Mouse (Mus musculus) midbrain, embryonic 16.5 days (tissue): ENCODE measurements around the gene Gm20683. TPM values are rescaled to one million over a fixed set of nuclear protein-coding genes. Genes with fewer than 3 reads are reported as not detected.
A peak's percentile ranks its signal among the peaks of the same experiment; 100 is the strongest.

Experiments used
- ATAC-seq: fragments of 200-750 bp; cut with Nextera tagmentation; 2 replicates; pipeline ENCODE4 v1.8.0; 2017; ENCODE audit warnings: moderate TSS enrichment
- H3K27ac ChIP-seq: fragments of 300-500 bp; sonication (generic); 2 replicates; pipeline ENCODE4 v1.5.1; 2014; ENCODE audit warnings: mild to moderate bottlenecking, low read length, mixed read lengths
- H3K27me3 ChIP-seq: fragments of 300-500 bp; sonication (generic); 2 replicates; pipeline ENCODE4 v1.6.1; 2014; ENCODE audit warnings: low read depth, low read length, mixed read lengths; ENCODE audit not compliant: control insufficient read depth, insufficient read depth
- H3K36me3 ChIP-seq: fragments of 300-500 bp; sonication (generic); 2 replicates; pipeline ENCODE4 v1.6.1; 2014; ENCODE audit warnings: mild to moderate bottlenecking, low read length, moderate library complexity, mixed read lengths; ENCODE audit not compliant: control insufficient read depth, insufficient read depth
- H3K4me1 ChIP-seq: fragments of 300-500 bp; sonication (generic); 2 replicates; pipeline ENCODE4 v1.6.1; 2014; ENCODE audit warnings: mild to moderate bottlenecking, low read length, mixed read lengths; ENCODE audit not compliant: control insufficient read depth, insufficient read depth
- H3K4me2 ChIP-seq: fragments of 300-500 bp; sonication (generic); 2 replicates; pipeline ENCODE4 v1.6.1; 2014; ENCODE audit warnings: mild to moderate bottlenecking, low read length, mixed read lengths
- H3K4me3 ChIP-seq: fragments of 300-500 bp; sonication (generic); 2 replicates; pipeline ENCODE4 v1.5.1; 2014; ENCODE audit warnings: low read depth, mild to moderate bottlenecking, low read length, moderate library complexity, mixed read lengths
- H3K9ac ChIP-seq: fragments of 300-500 bp; sonication (generic); 2 replicates; pipeline ENCODE4 v1.6.1; 2014; ENCODE audit warnings: low read depth, low read length, mixed read lengths
- H3K9me3 ChIP-seq: fragments of 300-500 bp; sonication (generic); replicated peaks from 2 replicates; pipeline ENCODE4 v1.6.1; 2014; ENCODE audit warnings: mild to moderate bottlenecking, low read length, mixed read lengths; ENCODE audit not compliant: control insufficient read depth, poor library complexity, severe bottlenecking
- WGBS: fragments of 180-500 bp; shearing (Covaris S2); extraction: QIAGEN DNeasy Blood & Tissue Kit; methylation state at CpG from one replicate; pipeline ENCODE4 v1.1.7; 2014; 5-methylcytosine and 5-hydroxymethylcytosine counted together
- polyA plus RNA-seq: library from polyadenylated mRNA; unstranded; fragments of >200 nt; fragmentation: Nextera tagmentation; extraction: Ambion mirVana; gene quantifications from 2 replicates; pipeline ENCODE4 v1.2.1, GENCODE M21; 2015

Gene Gm20683
- 11.8 and 14.5 TPM in 2 replicates for polyA plus RNA-seq

GRCm38 (mm10) chr17:25841117-25841880 lies at the start of gene Gm20683:
Gene Gm20683 (minus strand): TSS chr17:25841763.
- Histone ChIP-seq H3K27ac (no peak within 1 kb of the TSS), H3K4me2 (no peak within 1 kb of the TSS), H3K27me3 (no peaks in the 10 kb centered on the region), H3K9ac (no peak within 1 kb of the TSS), H3K4me1 (peaks cover 29% of the 10 kb centered on the region), H3K36me3 (peaks cover 32% of the 10 kb centered on the region), H3K4me3 (no peak within 1 kb of the TSS), H3K9me3 (no peaks in the 10 kb centered on the region)
- no peak for ATAC-seq
- WGBS, result 94% methylated on average over 22 of the region's 22 CpGs

- 95% methylated on average over 3 of the region's 3 CpGs for WGBS
- no peaks in the 10 kb centered on the region for H3K4me1 ChIP-seq
- no peak overlapping the region for H3K4me3 ChIP-seq
- H3K4me2 ChIP-seq, result no peak overlapping the region
- ATAC-seq, result no peak
- no peak overlapping the region for H3K9ac ChIP-seq
- no peaks in the 10 kb centered on the region for H3K9me3 ChIP-seq
- H3K36me3 ChIP-seq, result no peaks in the 10 kb centered on the region; the same call in 1 of the 2 replicates
- no peaks in the 10 kb centered on the region for H3K27me3 ChIP-seq
- H3K27ac ChIP-seq, result no peak overlapping the region
Measured at GRCm38 (mm10) chr17:25888837-25889236, 47.3 kb upstream of the Gm20683 start.

- WGBS, result 94% methylated on average over 10 of the region's 10 CpGs
- H3K27me3 ChIP-seq, result no peaks in the 10 kb centered on the region
- no peak overlapping the region for H3K4me2 ChIP-seq
- H3K27ac ChIP-seq, result no peak overlapping the region
- H3K9ac ChIP-seq, result no peak overlapping the region
- H3K9me3 ChIP-seq, result no peaks in the 10 kb centered on the region
- H3K4me3 ChIP-seq, result no peak overlapping the region
- H3K36me3 ChIP-seq, result peaks cover 7% of the 10 kb centered on the region
- no peak for ATAC-seq
- no peaks in the 10 kb centered on the region for H3K4me1 ChIP-seq
Measured at GRCm38 (mm10) chr17:25887467-25887866, 45.9 kb upstream of the Gm20683 start.

- Histone ChIP-seq H3K9ac (no peak overlapping the region), H3K36me3 (peaks cover 7% of the 10 kb centered on the region), H3K27ac (no peak overlapping the region), H3K9me3 (no peaks in the 10 kb centered on the region), H3K4me1 (no peaks in the 10 kb centered on the region), H3K27me3 (no peaks in the 10 kb centered on the region), H3K4me2 (no peak overlapping the region), H3K4me3 (no peak overlapping the region)
- ATAC-seq, result no peak
Measured at GRCm38 (mm10) chr17:25886806-25887205, 45.2 kb upstream of the Gm20683 start.

GRCm38 (mm10) chr17:25885636-25886035 lies 44.1 kb upstream of the Gm20683 start:
- H3K4me2 ChIP-seq, result no peak overlapping the region
- no peaks in the 10 kb centered on the region for H3K9me3 ChIP-seq
- H3K9ac ChIP-seq, result no peak overlapping the region
- 63% methylated on average over 4 of the region's 4 CpGs for WGBS
- no peaks in the 10 kb centered on the region for H3K27me3 ChIP-seq
- no peak overlapping the region for H3K4me3 ChIP-seq
- no peak; the same call in 1 of the 2 replicates for ATAC-seq
- H3K4me1 ChIP-seq, result peaks cover 3% of the 10 kb centered on the region; the same call in 1 of the 2 replicates
- peaks cover 7% of the 10 kb centered on the region for H3K36me3 ChIP-seq
- H3K27ac ChIP-seq, result no peak overlapping the region

- H3K36me3 ChIP-seq, result peaks cover 7% of the 10 kb centered on the region
- no peak overlapping the region for H3K4me2 ChIP-seq
- H3K9ac ChIP-seq, result no peak overlapping the region
- H3K4me1 ChIP-seq, result peaks cover 5% of the 10 kb centered on the region; the same call in 1 of the 2 replicates
- no peak overlapping the region for H3K27ac ChIP-seq
- no peak for ATAC-seq
- no peaks in the 10 kb centered on the region for H3K9me3 ChIP-seq
- no peaks in the 10 kb centered on the region for H3K27me3 ChIP-seq
- 91% methylated on average over 3 of the region's 3 CpGs for whole genome bisulfite sequencing
- no peak overlapping the region for H3K4me3 ChIP-seq
Measured at GRCm38 (mm10) chr17:25883824-25884223, 42.3 kb upstream of the Gm20683 start.

- Histone ChIP-seq H3K4me2 (no peak overlapping the region), H3K4me1 (peaks cover 5% of the 10 kb centered on the region; the same call in 1 of the 2 replicates), H3K36me3 (peaks cover 11% of the 10 kb centered on the region), H3K9ac (no peak overlapping the region), H3K9me3 (no peaks in the 10 kb centered on the region), H3K27me3 (no peaks in the 10 kb centered on the region), H3K4me3 (no peak overlapping the region), H3K27ac (peak overlapping the region; percentile 30; the same call in 1 of the 2 replicates)
- no peak for ATAC-seq
- WGBS, result 70% methylated on average over 8 of the region's 8 CpGs
Measured at GRCm38 (mm10) chr17:25883268-25883667, 41.7 kb upstream of the Gm20683 start.

GRCm38 (mm10) chr17:25882306-25882705 lies 40.7 kb upstream of the Gm20683 start:
- no peaks in the 10 kb centered on the region for H3K27me3 ChIP-seq
- no peak overlapping the region for H3K4me3 ChIP-seq
- ATAC-seq, result no peak
- WGBS, result 38% methylated on average over 5 of the region's 5 CpGs
- H3K9ac ChIP-seq, result no peak overlapping the region
- no peak overlapping the region for H3K4me2 ChIP-seq
- peaks cover 19% of the 10 kb centered on the region for H3K36me3 ChIP-seq
- H3K4me1 ChIP-seq, result peaks cover 5% of the 10 kb centered on the region; the same call in 1 of the 2 replicates
- no peak overlapping the region for H3K27ac ChIP-seq
- no peaks in the 10 kb centered on the region for H3K9me3 ChIP-seq

GRCm38 (mm10) chr17:25881691-25882090 lies 40.1 kb upstream of the Gm20683 start:
- 23% methylated on average over 4 of the region's 4 CpGs for WGBS

More at GRCm38 (mm10) chr17:25881691-25882090, 40.1 kb upstream of the Gm20683 start:
- Histone ChIP-seq H3K4me3 (no peak overlapping the region), H3K4me2 (no peak overlapping the region), H3K9me3 (no peaks in the 10 kb centered on the region), H3K27ac (peak overlapping the region; percentile 58; the same call in 1 of the 2 replicates), H3K9ac (peak overlapping the region; percentile 42; the same call in 1 of the 2 replicates), H3K4me1 (peaks cover 10% of the 10 kb centered on the region), H3K36me3 (peaks cover 19% of the 10 kb centered on the region), H3K27me3 (no peaks in the 10 kb centered on the region)
- ATAC-seq, result no peak
